Mouse (Mus musculus) heart, embryonic 14.5 days (tissue): Measurements from ENCODE around the gene Arhgap9. TPM values are rescaled to one million over a fixed set of nuclear protein-coding genes. Genes with fewer than 3 reads are reported as not detected.
"Not testable (repeated sequence)": the region's sequence is repeated elsewhere in the genome, so short reads cannot be mapped to it uniquely, and the experiment has no call there.

ENCODE experiments used
- ATAC-seq: fragments of 200-750 bp; cut with Nextera tagmentation; 2 replicates; pipeline ENCODE4 v1.8.0; 2017; ENCODE audit warnings: low read depth, moderate TSS enrichment; ENCODE audit not compliant: insufficient number of reproducible peaks, insufficient read depth, low FRiP score
- H3K27ac ChIP-seq, 2 experiments: fragments of 200-500 bp in 1 of 2; fragments of 300-500 bp in 1 of 2; sonication (generic) in 1 of 2; replicated peaks in 1 of 2; 2 replicates each; pipeline ENCODE4 v1.5.1; 2012 to 2014; ENCODE audit warnings: low read depth in 2 of 2, low read length in 2 of 2, control low read depth in 1 of 2, mild to moderate bottlenecking in 1 of 2, mixed read lengths in 1 of 2; ENCODE audit not compliant: control insufficient read depth in 1 of 2, insufficient read depth in 1 of 2
- H3K27me3 ChIP-seq: fragments of 300-500 bp; sonication (generic); 2 replicates; pipeline ENCODE4 v1.6.1; 2014; ENCODE audit warnings: mild to moderate bottlenecking, low read length, control low read depth; ENCODE audit not compliant: control insufficient read depth, insufficient read depth
- H3K36me3 ChIP-seq: fragments of 300-500 bp; sonication (generic); 2 replicates; pipeline ENCODE4 v1.6.1; 2014; ENCODE audit warnings: mild to moderate bottlenecking, control low read depth, low read length, mixed read lengths; ENCODE audit not compliant: control insufficient read depth, insufficient read depth
- H3K4me1 ChIP-seq, 2 experiments: fragments of 200-500 bp in 1 of 2; fragments of 300-500 bp in 1 of 2; sonication (generic) in 1 of 2; 2 replicates each; pipeline ENCODE4 v1.6.1; 2012 to 2014; ENCODE audit warnings: low read length in 2 of 2, control low read depth in 1 of 2, mixed read lengths in 1 of 2; ENCODE audit not compliant: control insufficient read depth in 2 of 2, insufficient read depth in 2 of 2
- H3K4me2 ChIP-seq: fragments of 300-500 bp; sonication (generic); 2 replicates; pipeline ENCODE4 v1.6.1; 2014; ENCODE audit warnings: mild to moderate bottlenecking, low read length
- H3K4me3 ChIP-seq, 2 experiments: fragments of 200-500 bp in 1 of 2; fragments of 300-500 bp in 1 of 2; sonication (generic) in 1 of 2; 2 replicates each; pipeline ENCODE4 v1.5.1; 2012 to 2014; ENCODE audit warnings: low read length in 2 of 2, mild to moderate bottlenecking in 2 of 2, control low read depth in 1 of 2, low read depth in 1 of 2, moderate library complexity in 1 of 2; ENCODE audit not compliant: control insufficient read depth in 1 of 2, insufficient read depth in 1 of 2
- H3K9ac ChIP-seq: fragments of 300-500 bp; sonication (generic); 2 replicates; pipeline ENCODE4 v1.6.1; 2014; ENCODE audit warnings: mild to moderate bottlenecking, low read length
- H3K9me3 ChIP-seq: fragments of 300-500 bp; sonication (generic); 2 replicates; pipeline ENCODE4 v1.6.1; 2016; ENCODE audit warnings: low read length, control low read depth; ENCODE audit not compliant: control insufficient read depth
- WGBS: fragments of 180-500 bp; shearing (Covaris S2); extraction: QIAGEN DNeasy Blood & Tissue Kit; methylation state at CpG from one replicate; pipeline ENCODE4 v1.1.7; 2014; 5-methylcytosine and 5-hydroxymethylcytosine counted together
- polyA plus RNA-seq: library from polyadenylated mRNA; unstranded; fragments of >200 nt; fragmentation: Nextera tagmentation; extraction: Ambion mirVana; gene quantifications from 2 replicates; pipeline ENCODE4 v1.2.1, GENCODE M21; 2014

Gene Arhgap9
- polyA plus RNA-seq, 1 experiment from 2014 or later: 1.3 TPM

DNA sequence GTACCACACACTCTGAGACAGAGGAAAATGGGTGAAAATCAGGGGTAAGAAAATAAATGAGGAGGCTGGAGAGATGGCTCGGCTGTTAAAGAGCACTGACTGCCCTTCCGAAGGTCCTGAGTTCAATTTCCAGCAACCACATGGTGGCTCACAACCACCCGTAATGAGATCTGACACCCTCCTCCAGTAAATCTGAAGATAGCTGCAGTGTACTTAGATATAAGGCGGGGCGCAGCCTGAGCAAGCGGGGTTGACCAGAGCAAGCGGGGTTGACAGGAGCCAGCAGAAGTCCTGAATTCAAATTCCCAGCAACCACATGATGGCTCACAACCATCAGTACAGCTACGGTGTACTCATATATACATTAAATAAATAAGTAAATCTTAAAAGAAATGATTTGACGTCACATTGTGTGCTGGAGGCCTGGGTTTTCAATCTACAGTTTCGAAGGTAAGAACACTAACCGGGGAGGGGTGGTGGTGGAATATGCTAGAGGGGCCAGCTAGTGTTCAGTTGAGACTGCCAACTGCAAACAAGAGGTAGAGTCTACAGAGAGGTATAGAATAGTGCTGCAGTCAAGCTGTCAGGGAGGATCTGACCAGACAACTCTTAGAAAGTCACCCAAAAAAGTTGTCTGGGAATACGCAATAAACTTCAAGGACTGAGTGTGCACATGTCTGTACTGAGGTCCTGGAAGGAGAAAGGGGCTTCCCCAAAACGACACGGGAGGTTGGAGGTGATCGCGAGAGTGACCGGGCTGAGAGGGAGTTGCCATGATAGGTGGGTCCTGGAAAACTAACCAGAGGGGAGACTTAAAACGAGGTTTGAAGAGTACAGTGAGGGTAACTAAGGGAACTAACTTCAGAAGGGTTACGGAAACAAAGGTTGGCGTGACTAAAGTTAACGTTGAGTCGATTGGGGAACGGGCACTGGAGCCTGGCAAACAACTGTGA, 11.0 kb upstream of the Arhgap9 start:
- Histone ChIP-seq H3K4me1 (peaks cover 2 to 7% of the 10 kb centered on the region in 2 experiments; a peak in 3 of 4 replicates), H3K36me3 (peaks cover 33% of the 10 kb centered on the region), H3K27me3 (no peaks in the 10 kb centered on the region), H3K9me3 (no peaks in the 10 kb centered on the region), H3K4me2 (peak overlapping the region; percentile 82), H3K4me3 (peak overlapping the region; percentile 74 to 90), H3K9ac (peak overlapping the region; percentile 82), H3K27ac (peak overlapping the region; percentile 6 to 64; a peak in 3 of 4 replicates)
- WGBS: 34% methylated on average over 23 of the region's 23 CpGs
- peak; percentile 25; the same call in 1 of the 2 replicates for ATAC-seq

DNA sequence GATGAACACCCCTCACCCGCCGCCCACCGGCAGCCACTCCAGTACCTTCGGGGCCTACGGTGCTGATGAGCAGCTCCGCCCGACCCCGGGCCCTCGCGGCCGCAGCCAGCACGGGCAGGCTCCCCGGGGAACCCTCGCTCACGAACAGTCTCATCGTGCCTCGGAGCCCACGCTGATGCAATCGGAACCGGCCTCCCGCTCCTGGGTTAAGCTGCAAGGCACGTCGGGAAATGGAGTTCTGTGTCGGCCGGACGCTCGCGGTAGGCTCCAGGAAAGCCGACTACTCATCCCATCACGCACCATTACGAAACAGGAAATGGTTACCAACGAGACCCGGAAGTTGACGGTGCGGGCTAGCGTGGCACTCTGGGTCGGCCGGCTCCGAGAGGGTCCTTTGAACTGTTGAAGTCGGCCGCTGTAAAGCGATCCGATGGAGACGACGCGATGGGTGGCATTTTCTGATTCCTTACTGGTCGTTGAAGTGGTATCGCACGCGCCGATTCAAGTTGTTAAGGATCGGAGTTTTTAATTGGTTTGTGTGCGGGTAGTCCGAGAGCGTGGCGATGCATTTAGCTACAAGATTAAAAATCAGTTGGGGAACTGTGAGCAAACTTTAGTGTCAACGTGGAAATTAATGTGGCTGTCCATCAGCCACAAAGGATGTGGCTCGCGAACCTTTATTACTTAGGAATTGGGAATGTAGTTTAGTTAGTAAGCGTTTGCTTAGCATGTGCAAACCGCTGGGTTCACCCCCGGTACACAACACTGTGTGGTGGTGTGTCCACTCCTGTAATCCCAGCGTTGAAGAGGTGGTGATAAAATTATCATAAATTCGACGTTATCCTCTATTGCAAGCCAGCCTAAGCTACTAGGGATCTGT, 10.0 kb upstream of the Arhgap9 start, which contains the start of gene Mars:
Gene Mars, minus strand, starts transcription at position 311 of the 880 bp plus-strand sequence.
- WGBS: under 1% methylated on average over 65 of the region's 65 CpGs
- H3K4me2 ChIP-seq: peak within 1 kb of the TSS; percentile 82
- no peaks in the 10 kb centered on the region for H3K9me3 ChIP-seq
- no peaks in the 10 kb centered on the region for H3K27me3 ChIP-seq
- H3K4me1 ChIP-seq: peaks cover 2 to 7% of the 10 kb centered on the region in 2 experiments; a peak in 3 of 4 replicates
- peak within 1 kb of the TSS; percentile 74 to 90 for H3K4me3 ChIP-seq
- ATAC-seq: peak; percentile 93
- H3K36me3 ChIP-seq: peaks cover 24% of the 10 kb centered on the region
- peak within 1 kb of the TSS; percentile 82 for H3K9ac ChIP-seq
- H3K27ac ChIP-seq: peak within 1 kb of the TSS; percentile 70 to 79

DNA sequence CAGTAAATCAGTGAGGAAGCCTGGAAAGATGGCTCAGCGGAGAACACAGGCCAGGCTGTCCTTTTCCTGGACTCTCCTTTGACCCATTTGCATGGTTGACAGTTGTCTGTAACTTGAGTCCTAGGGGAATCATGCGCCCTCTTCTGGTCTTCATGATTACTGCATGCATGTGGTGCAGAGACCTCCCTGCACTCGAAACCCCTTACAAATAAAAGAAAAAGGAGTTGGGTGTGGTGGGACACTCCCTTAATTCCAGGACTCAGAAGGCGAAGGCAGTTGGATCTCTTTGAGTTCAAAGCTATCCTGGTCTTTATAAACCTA, 9.4 kb upstream of the Arhgap9 start:
- ATAC-seq: peak; percentile 48; the same call in 1 of the 2 replicates
- Histone ChIP-seq H3K4me2 (peak overlapping the region; percentile 82), H3K4me3 (peak overlapping the region; percentile 74 to 90), H3K36me3 (peaks cover 18% of the 10 kb centered on the region), H3K27ac (peak overlapping the region; percentile 70 to 79), H3K4me1 (peaks cover 2 to 7% of the 10 kb centered on the region in 2 experiments; a peak in 3 of 4 replicates), H3K9me3 (no peaks in the 10 kb centered on the region), H3K9ac (peak overlapping the region; percentile 82), H3K27me3 (no peaks in the 10 kb centered on the region)
- 5% methylated on average over 4 of the region's 4 CpGs for WGBS

DNA sequence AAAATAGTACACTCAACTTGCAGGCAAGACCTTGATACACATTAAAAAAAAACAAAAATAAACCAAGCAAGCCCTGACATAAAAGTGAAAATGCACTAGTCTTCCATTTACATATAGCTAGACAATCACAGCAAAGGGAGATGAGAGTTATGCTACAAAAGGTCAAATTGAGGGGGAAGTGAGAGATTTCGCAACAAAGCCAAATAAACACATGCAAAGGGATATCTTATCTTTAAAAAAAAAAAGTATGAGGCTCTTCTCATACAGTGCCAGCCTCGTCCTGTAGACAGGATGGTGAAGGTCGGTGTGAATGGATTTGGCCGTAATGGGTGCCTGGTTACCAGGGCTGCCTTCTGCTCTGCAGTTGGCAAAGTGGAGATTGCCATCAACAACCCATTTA, 8.9 kb upstream of the Arhgap9 start:
- Histone ChIP-seq H3K27me3 (no peaks in the 10 kb centered on the region), H3K4me3 (no peak overlapping the region), H3K9ac (no peak overlapping the region), H3K36me3 (peaks cover 13% of the 10 kb centered on the region), H3K9me3 (no peaks in the 10 kb centered on the region), H3K27ac (no peak overlapping the region), H3K4me1 (peaks cover 2 to 7% of the 10 kb centered on the region in 2 experiments; a peak in 3 of 4 replicates), H3K4me2 (no peak overlapping the region)
- ATAC-seq: no peak
- 58% methylated on average over 4 of the region's 4 CpGs for WGBS

DNA sequence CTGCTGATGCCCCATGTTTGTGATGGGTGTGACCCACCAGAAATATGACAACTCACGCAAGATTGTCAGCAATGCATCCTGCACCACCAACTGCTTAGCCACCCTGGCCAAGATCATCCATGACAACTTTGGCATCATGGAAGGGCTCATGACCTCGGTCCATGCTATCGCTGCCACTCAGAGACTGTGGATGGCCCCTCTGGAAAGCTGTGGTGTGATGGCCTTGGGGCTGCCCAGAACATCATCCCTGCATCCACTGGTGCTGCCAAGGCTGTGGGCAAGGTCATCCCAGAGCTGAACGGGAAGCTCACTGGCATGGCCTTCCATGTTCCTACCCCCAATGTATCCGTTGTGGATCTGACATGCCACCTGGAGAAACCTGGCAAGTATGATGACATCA, 8.2 kb upstream of the Arhgap9 start:
- not testable (repeated sequence) for H3K27ac ChIP-seq, ATAC-seq, H3K9ac ChIP-seq, H3K27me3 ChIP-seq, H3K4me2 ChIP-seq, H3K4me1 ChIP-seq, H3K9me3 ChIP-seq, H3K4me3 ChIP-seq, H3K36me3 ChIP-seq
- 87% methylated on average over 5 of the region's 5 CpGs for WGBS

DNA sequence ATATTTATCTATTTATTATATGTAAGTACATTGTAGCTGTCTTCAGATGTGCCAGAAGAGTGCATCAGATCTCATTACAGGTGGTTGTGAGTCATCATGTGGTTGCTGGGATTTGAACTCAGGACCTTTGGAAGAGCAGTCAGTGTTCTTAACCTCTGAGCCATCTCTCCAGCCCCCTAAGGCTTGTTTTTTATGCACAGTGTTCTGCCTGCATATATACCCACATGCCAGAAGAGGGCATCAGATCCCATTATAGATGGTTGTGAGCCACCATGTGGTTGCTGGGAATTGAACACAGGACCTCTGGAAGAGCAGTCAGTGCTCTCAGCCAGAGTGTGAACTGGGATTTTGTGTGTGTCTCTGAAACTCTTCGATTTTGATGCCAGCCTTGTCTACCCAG, 6.8 kb upstream of the Arhgap9 start:
- ATAC-seq, H3K9me3 ChIP-seq, H3K27me3 ChIP-seq, H3K27ac ChIP-seq, H3K4me1 ChIP-seq, H3K4me2 ChIP-seq, H3K9ac ChIP-seq, H3K36me3 ChIP-seq, H3K4me3 ChIP-seq: not testable (repeated sequence)
- WGBS: 66% methylated on average over 1 of the region's 1 CpGs

DNA sequence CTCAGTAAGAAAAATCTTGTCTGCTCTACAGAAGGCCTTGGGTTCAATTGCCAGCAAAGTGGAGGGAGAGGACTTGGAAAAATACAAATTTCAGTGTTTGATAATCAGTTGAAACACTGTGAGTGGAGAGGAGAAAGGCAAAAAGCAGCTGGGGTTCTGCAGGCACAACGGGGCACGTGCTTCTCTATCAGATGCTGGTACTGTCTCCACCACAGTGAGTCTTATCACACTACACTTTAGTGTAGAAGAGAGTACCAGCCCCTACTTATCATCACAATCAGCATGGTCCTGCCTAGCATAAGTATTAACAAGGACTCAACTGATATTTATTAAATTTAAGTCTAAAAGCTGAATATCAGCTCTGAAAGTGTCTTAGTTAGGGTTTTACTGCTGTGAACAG, 4.5 kb upstream of the Arhgap9 start:
- Histone ChIP-seq H3K4me3 (no peak overlapping the region), H3K9ac (no peak overlapping the region), H3K9me3 (no peaks in the 10 kb centered on the region), H3K27ac (no peak overlapping the region), H3K4me1 (no peaks in the 10 kb centered on the region), H3K36me3 (no peaks in the 10 kb centered on the region), H3K4me2 (no peak overlapping the region), H3K27me3 (no peaks in the 10 kb centered on the region; the same call in 1 of the 2 replicates)
- no peak for ATAC-seq
- 69% methylated on average over 2 of the region's 2 CpGs for WGBS
